In the genomic region with DNA sequence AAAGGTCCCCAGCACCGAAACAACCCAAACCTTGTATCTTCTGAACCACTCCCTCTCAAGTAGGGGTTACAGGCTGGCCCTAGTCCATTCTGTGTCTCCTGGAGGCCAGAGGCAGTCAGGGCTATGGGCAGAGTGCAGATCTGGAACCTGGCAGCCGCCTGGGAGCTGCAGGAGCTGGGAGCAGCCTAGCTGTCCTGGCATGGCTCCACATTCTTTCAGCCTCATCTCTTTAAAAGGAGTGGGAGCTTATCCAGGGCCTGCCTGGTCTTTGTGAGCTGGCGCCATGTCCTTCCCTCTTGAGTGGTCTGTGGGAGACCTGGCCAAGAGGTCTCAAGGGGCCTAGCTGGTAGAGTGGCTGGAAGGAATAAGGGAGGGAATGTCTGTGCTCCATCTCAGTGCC, we compare ENCODE assay signal across 8 mouse cellular contexts. TPM values are rescaled to one million over a fixed set of nuclear protein-coding genes. Genes with fewer than 3 reads are reported as not detected.
A peak's percentile ranks its signal among the peaks of the same experiment; 100 is the strongest.
DNase-seq lines count a peak whose midpoint lies in the region; ATAC-seq and TF ChIP-seq lines count a peak whose summit lies in the region.

No protein-coding gene starts in this region.

- peaks cover 23 to 32% of the 10 kb centered on the region in 2 experiments for H3K4me1 ChIP-seq in heart, embryonic 14.5 days (ENCODE audit: control insufficient read depth in 2 of 2, insufficient read depth in 2 of 2, low read length in 2 of 2)
- peaks cover 14% of the 10 kb centered on the region for H3K4me1 ChIP-seq in limb, embryonic 13.5 days

- H3K27me3 ChIP-seq in heart, embryonic 14.5 days (ENCODE audit: control insufficient read depth, insufficient read depth, low read length) = no peaks in the 10 kb centered on the region
- no peaks in the 10 kb centered on the region for H3K27me3 ChIP-seq in limb, embryonic 13.5 days

- H3K4me2 ChIP-seq in heart, embryonic 14.5 days (ENCODE audit: low read length) = no peak overlapping the region
- no peak overlapping the region for H3K4me2 ChIP-seq in limb, embryonic 13.5 days (replicated peaks)

- peak overlapping the region; percentile 51; the same call in 1 of the 2 replicates for H3K27ac ChIP-seq in layer of hippocampus, adult 2 months
- H3K27ac ChIP-seq in heart, embryonic 14.5 days (replicated peaks in 1 of 2; ENCODE audit: control insufficient read depth in 1 of 2, insufficient read depth in 1 of 2, low read depth in 2 of 2, low read length in 2 of 2) = peak overlapping the region; percentile 89 to 93
- 0 out of 2 replicates have a peak overlapping the region, but pooled peaks have one; percentile 10 for H3K27ac ChIP-seq in limb, embryonic 13.5 days

- H3K4me3 ChIP-seq in layer of hippocampus, adult 2 months = no peak overlapping the region
- H3K4me3 ChIP-seq in heart, embryonic 14.5 days (ENCODE audit: control insufficient read depth in 1 of 2, insufficient read depth in 1 of 2, low read depth in 1 of 2, low read length in 2 of 2) = no peak overlapping the region
- H3K4me3 ChIP-seq in limb, embryonic 13.5 days = no peak overlapping the region

- peaks cover 64% of the 10 kb centered on the region for H3K36me3 ChIP-seq in heart, embryonic 14.5 days (ENCODE audit: control insufficient read depth, insufficient read depth, low read length)
- H3K36me3 ChIP-seq in limb, embryonic 13.5 days = peaks cover 72% of the 10 kb centered on the region

- no peaks in the 10 kb centered on the region for H3K9me3 ChIP-seq in heart, embryonic 14.5 days (ENCODE audit: control insufficient read depth, low read length)
- H3K9me3 ChIP-seq in limb, embryonic 13.5 days = no peaks in the 10 kb centered on the region

- no peak overlapping the region for H3K9ac ChIP-seq in heart, embryonic 14.5 days (ENCODE audit: low read length)
- H3K9ac ChIP-seq in limb, embryonic 13.5 days = no peak overlapping the region

- peak; percentile 74 for ATAC-seq in heart, embryonic 14.5 days (ENCODE audit: insufficient number of reproducible peaks, insufficient read depth, low FRiP score, low read depth)
- ATAC-seq in limb, embryonic 13.5 days (ENCODE audit: low FRiP score, low read depth) = no peak
- no peak for ATAC-seq in monocyte, adult 5-6 weeks (replicated peaks; ENCODE audit: insufficient number of reproducible peaks, low FRiP score, low TSS enrichment, poor library complexity, severe bottlenecking)

- no peak for TF ChIP-seq CTCF in layer of hippocampus, adult 2 months (conservative IDR thresholded peaks at IDR 0.05)

- peak in 1 of 2 experiments; percentile 30 for DNase-seq in layer of hippocampus, adult 2 months (ENCODE audit: low spot score in 2 of 2)
- no peak for DNase-seq in layer of hippocampus, postnatal 36 days
- peak; percentile 86 to 87 for DNase-seq in cerebellum, postnatal 10 days
- peak; percentile 40 for DNase-seq in right cerebral cortex, postnatal 4 days
- no peak for DNase-seq in B cell, adult 2 months

- WGBS in heart, embryonic 14.5 days = 28% methylated on average over 3 of the region's 3 CpGs
- WGBS in limb, embryonic 13.5 days = 86% methylated on average over 3 of the region's 3 CpGs

RNA-seq across cellular contexts. Expression of gene Susd2, which starts 3.6 kb away (rescaled TPM):
- total RNA-seq in layer of hippocampus, adult 2 months (2021) = 1 to 10 TPM; 2.1 TPM
- 1 to 10 TPM; 1.5 to 1.9 TPM for total RNA-seq in layer of hippocampus, postnatal 36 days (2021)
- polyA plus RNA-seq in heart, embryonic 14.5 days (2014; fragmentation: Nextera tagmentation; extraction: Ambion mirVana) = 11.7 and 13.3 TPM in 2 replicates
- polyA plus RNA-seq in limb, embryonic 13.5 days (2015; fragmentation: Nextera tagmentation; extraction: Ambion mirVana) = 3.1 TPM in 2 replicates
- 0.75 TPM in 1 of 3 replicates, not detected in the others for total RNA-seq in monocyte, adult 5-6 weeks (2017)

RNA-seq across cellular contexts. Expression of gene Ggt5, which starts 58.2 kb away (rescaled TPM):
- 1 to 10 TPM; 2.3 TPM for total RNA-seq in layer of hippocampus, adult 2 months (2021)
- total RNA-seq in layer of hippocampus, postnatal 36 days (2021) = 1 to 10 TPM; 2.2 to 3.2 TPM
- polyA plus RNA-seq in heart, embryonic 14.5 days (2014; fragmentation: Nextera tagmentation; extraction: Ambion mirVana) = 7.6 and 8.1 TPM in 2 replicates
- polyA plus RNA-seq in limb, embryonic 13.5 days (2015; fragmentation: Nextera tagmentation; extraction: Ambion mirVana) = 1.3 and 1.7 TPM in 2 replicates
- 0.75 to 2.8 TPM (median 1.8 TPM) in 3 replicates for total RNA-seq in monocyte, adult 5-6 weeks (2017)

Comparison
In these comparisons a context has a peak if more than half of its experiments do, and no peak if none do; other contexts are left out.
1. DNase-seq: peak in cerebellum, postnatal 10 days (2 of 2) and right cerebral cortex, postnatal 4 days (single experiment); none in layer of hippocampus, postnatal 36 days (0 of 2) and B cell, adult 2 months (0 of 2).
2. H3K27ac ChIP-seq: peak in every context shown above with its lines; median percentile 91 in heart, embryonic 14.5 days; 51 in layer of hippocampus, adult 2 months; 10 in limb, embryonic 13.5 days.